Mouse (Mus musculus) G1E (cell line): Measurements from ENCODE around the gene Gm29427.

Source experiments
- CTCF ChIP-seq: IDR thresholded peaks from 2 replicates; pipeline ENCODE4 v1.5.1; 2012; ENCODE audit warnings: low read depth, low read length, inconsistent platforms, mixed read lengths
- GATA2 ChIP-seq: IDR thresholded peaks from 2 replicates; pipeline ENCODE4 v1.6.1; 2012; ENCODE audit warnings: low read depth, low read length, inconsistent platforms, borderline replicate concordance

GRCm38 (mm10) chr1:130640967-130641366 lies 74.6 kb downstream of the Gm29427 start:
- TF ChIP-seq CTCF = no peak
- TF ChIP-seq GATA2 = no peak
